In the genomic region with DNA sequence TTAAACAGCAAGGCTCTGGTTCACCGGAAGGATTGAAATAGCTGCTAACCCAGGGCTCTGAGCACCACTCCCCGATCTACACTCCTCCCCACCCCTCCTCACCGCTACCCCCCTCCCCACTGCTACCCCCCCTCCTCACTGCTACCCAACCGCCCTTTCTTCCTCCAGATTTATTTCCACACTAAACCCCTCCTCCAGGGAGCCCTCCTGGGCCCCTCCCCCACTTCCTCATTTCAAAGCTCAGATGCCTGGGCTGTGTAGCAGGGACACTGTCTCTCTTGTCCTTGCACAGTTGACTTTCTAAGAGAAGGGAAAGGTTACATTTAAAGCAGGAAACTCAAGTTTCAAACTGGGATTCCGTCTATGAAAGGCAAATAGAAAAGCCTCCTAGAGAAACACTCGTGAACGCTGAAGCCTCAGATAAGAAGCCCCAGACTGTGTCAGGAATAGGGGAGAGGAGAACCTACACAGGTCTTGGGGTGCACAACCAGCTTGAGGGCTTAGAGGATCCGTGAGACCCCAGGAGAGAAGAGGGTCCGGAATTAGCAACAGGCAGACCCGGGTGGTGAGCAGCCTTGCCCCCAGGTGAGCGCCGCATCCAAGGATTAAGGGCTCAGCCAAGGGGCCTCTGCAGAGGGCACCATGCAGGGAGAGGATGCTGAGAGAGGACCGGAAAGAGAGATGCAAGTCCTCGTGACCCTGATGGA, we compare ENCODE assay signal across 9 mouse cellular contexts. TPM values are rescaled to one million over a fixed set of nuclear protein-coding genes. Genes with fewer than 3 reads are reported as not detected.
DNase-seq lines count a peak whose midpoint lies in the region; ATAC-seq and TF ChIP-seq lines count a peak whose summit lies in the region.
"Had no signal": no experiment of that assay in that cellular context is flagged by ENCODE, and none has a peak within 500 bp of the region (broad histone marks: within the 10 kb centered on the region; RNA-seq: fewer than 3 reads in every experiment).

No protein-coding gene starts in this region.

- 0 out of 2 replicates have a peak, but pooled peaks cover 4% of the 10 kb centered on the region for H3K4me1 ChIP-seq in hindbrain, embryonic 11.5 days (replicated peaks; ENCODE audit: control insufficient read depth, insufficient read depth, low read length)
- no peaks in the 10 kb centered on the region for H3K4me1 ChIP-seq in hindbrain, embryonic 14.5 days (replicated peaks; ENCODE audit: control insufficient read depth, insufficient read depth, low read length)
- peaks cover 20% of the 10 kb centered on the region for H3K4me1 ChIP-seq in limb, embryonic 12.5 days (replicated peaks)
- peaks cover 19% of the 10 kb centered on the region for H3K4me1 ChIP-seq in neural tube, embryonic 13.5 days (replicated peaks)

- 10% methylated on average over 14 of the region's 14 CpGs for WGBS in hindbrain, embryonic 11.5 days
- whole genome bisulfite sequencing in hindbrain, embryonic 14.5 days: 6% methylated on average over 14 of the region's 14 CpGs
- WGBS in limb, embryonic 12.5 days: 3% methylated on average over 14 of the region's 14 CpGs
- WGBS in neural tube, embryonic 13.5 days: 7% methylated on average over 14 of the region's 14 CpGs

- no peak overlapping the region for H3K9ac ChIP-seq in hindbrain, embryonic 11.5 days (ENCODE audit: low read depth, low read length)
- H3K9ac ChIP-seq in hindbrain, embryonic 14.5 days: no peak overlapping the region
- 0 out of 2 replicates have a peak overlapping the region, but pooled peaks have one; percentile 23 for H3K9ac ChIP-seq in limb, embryonic 12.5 days (replicated peaks)
- no peak overlapping the region for H3K9ac ChIP-seq in neural tube, embryonic 13.5 days

- H3K4me2 ChIP-seq in hindbrain, embryonic 11.5 days (replicated peaks; ENCODE audit: low read depth, low read length): no peak overlapping the region
- H3K4me2 ChIP-seq in hindbrain, embryonic 14.5 days (replicated peaks): no peak overlapping the region
- peak overlapping the region; percentile 46 for H3K4me2 ChIP-seq in limb, embryonic 12.5 days
- H3K4me2 ChIP-seq in neural tube, embryonic 13.5 days: peak overlapping the region; percentile 14

- ATAC-seq in hindbrain, embryonic 11.5 days (ENCODE audit: low FRiP score): no peak
- ATAC-seq in hindbrain, embryonic 14.5 days (ENCODE audit: low FRiP score): no peak
- ATAC-seq in limb, embryonic 12.5 days (ENCODE audit: insufficient number of reproducible peaks, insufficient read depth, low FRiP score, low TSS enrichment, low read depth): peak; percentile 46; the same call in 1 of the 2 replicates
- peak; percentile 53; the same call in 1 of the 2 replicates for ATAC-seq in neural tube, embryonic 13.5 days (ENCODE audit: low read depth)

- H3K36me3 ChIP-seq in hindbrain, embryonic 11.5 days (ENCODE audit: control insufficient read depth, insufficient read depth, low read length): no peaks in the 10 kb centered on the region
- no peaks in the 10 kb centered on the region for H3K36me3 ChIP-seq in hindbrain, embryonic 14.5 days (replicated peaks; ENCODE audit: control insufficient read depth, insufficient read depth)
- no peaks in the 10 kb centered on the region for H3K36me3 ChIP-seq in limb, embryonic 12.5 days
- H3K36me3 ChIP-seq in neural tube, embryonic 13.5 days: no peaks in the 10 kb centered on the region

- no peak overlapping the region for H3K4me3 ChIP-seq in hindbrain, embryonic 11.5 days (ENCODE audit: low read depth, low read length)
- no peak overlapping the region for H3K4me3 ChIP-seq in hindbrain, embryonic 14.5 days (replicated peaks; ENCODE audit: low read length)
- peak overlapping the region; percentile 1; the same call in 1 of the 2 replicates for H3K4me3 ChIP-seq in limb, embryonic 12.5 days (replicated peaks)
- no peak overlapping the region for H3K4me3 ChIP-seq in neural tube, embryonic 13.5 days
- H3K4me3 ChIP-seq in left cerebral cortex, adult 2 months: no peak overlapping the region

- no peak overlapping the region for H3K27ac ChIP-seq in hindbrain, embryonic 11.5 days (ENCODE audit: low read depth, low read length)
- H3K27ac ChIP-seq in hindbrain, embryonic 14.5 days: no peak overlapping the region
- H3K27ac ChIP-seq in limb, embryonic 12.5 days: peak overlapping the region; percentile 53; the same call in 1 of the 2 replicates
- no peak overlapping the region for H3K27ac ChIP-seq in neural tube, embryonic 13.5 days (replicated peaks)
- no peak overlapping the region for H3K27ac ChIP-seq in left cerebral cortex, adult 2 months

- TF ChIP-seq CTCF in left cerebral cortex, adult 2 months (IDR thresholded peaks at IDR 0.05): no peak

- intact Hi-C loops in left cerebral cortex, adult 2 months (cut with DNase I): no loop called here

- peak; percentile 55 for DNase-seq in hindbrain, embryonic 11.5 days (ENCODE audit: low spot score)
- no peak for DNase-seq in hindbrain, embryonic 14.5 days (ENCODE audit: low spot score)
- peak; percentile 33 for DNase-seq in T-cell, adult 2 months (ENCODE audit: low spot score)
- DNase-seq in cerebellum, postnatal 4 days (ENCODE audit: low spot score in 2 of 2): no peak
- DNase-seq in left cerebral cortex, adult 2 months (ENCODE audit: extremely low spot score in 1 of 2, low spot score in 2 of 2): no peak
- DNase-seq in kidney, postnatal 14 days: no peak

- H3K9me3 ChIP-seq in hindbrain, embryonic 11.5 days (ENCODE audit: control insufficient read depth, low read length): no peaks in the 10 kb centered on the region
- H3K9me3 ChIP-seq in hindbrain, embryonic 14.5 days (ENCODE audit: control insufficient read depth, low read length): peaks cover 9% of the 10 kb centered on the region; the same call in 1 of the 2 replicates
- peaks cover 7% of the 10 kb centered on the region for H3K9me3 ChIP-seq in limb, embryonic 12.5 days
- H3K9me3 ChIP-seq in neural tube, embryonic 13.5 days: peaks cover 7% of the 10 kb centered on the region; the same call in 1 of the 2 replicates

- H3K27me3 ChIP-seq in hindbrain, embryonic 11.5 days (ENCODE audit: control insufficient read depth, insufficient read depth, low read length): no peaks in the 10 kb centered on the region
- no peaks in the 10 kb centered on the region for H3K27me3 ChIP-seq in hindbrain, embryonic 14.5 days (ENCODE audit: control insufficient read depth, insufficient read depth, low read length)
- H3K27me3 ChIP-seq in limb, embryonic 12.5 days: no peaks in the 10 kb centered on the region; the same call in 1 of the 2 replicates
- H3K27me3 ChIP-seq in neural tube, embryonic 13.5 days: no peaks in the 10 kb centered on the region

RNA-seq across cellular contexts. Expression of a gene that starts 23.1 kb away (rescaled TPM):
- 0.05 and 0.08 TPM in 2 replicates for polyA plus RNA-seq in hindbrain, embryonic 11.5 days (2014; fragmentation: Nextera tagmentation; extraction: Ambion mirVana)
- polyA plus RNA-seq in hindbrain, embryonic 14.5 days (2014; fragmentation: Nextera tagmentation; extraction: Ambion mirVana): not detected in 2 replicates
- 0.38 and 0.39 TPM in 2 replicates for polyA plus RNA-seq in limb, embryonic 12.5 days (2016; fragmentation: Nextera tagmentation; extraction: Ambion mirVana)
- 0.10 and 0.11 TPM in 2 replicates for polyA plus RNA-seq in neural tube, embryonic 13.5 days (2015; fragmentation: Nextera tagmentation; extraction: Ambion mirVana)
- under 1 TPM in 1 of 2 experiments, not detected in 1; 0.09 TPM for total RNA-seq in left cerebral cortex, adult 2 months (2021)
- polyA plus RNA-seq: heart, postnatal 0 days had no signal

RNA-seq across cellular contexts. Expression of a gene that starts 37.5 kb away (rescaled TPM):
- polyA plus RNA-seq in hindbrain, embryonic 11.5 days (2014; fragmentation: Nextera tagmentation; extraction: Ambion mirVana): 1.2 and 2.4 TPM in 2 replicates
- polyA plus RNA-seq in hindbrain, embryonic 14.5 days (2014; fragmentation: Nextera tagmentation; extraction: Ambion mirVana): 0.74 and 1.5 TPM in 2 replicates
- 1.2 and 1.3 TPM in 2 replicates for polyA plus RNA-seq in limb, embryonic 12.5 days (2016; fragmentation: Nextera tagmentation; extraction: Ambion mirVana)
- polyA plus RNA-seq in neural tube, embryonic 13.5 days (2015; fragmentation: Nextera tagmentation; extraction: Ambion mirVana): 4.4 and 6.0 TPM in 2 replicates
- total RNA-seq in left cerebral cortex, adult 2 months (2021): 10 to 100 TPM; 10.2 to 11.6 TPM

RNA-seq across cellular contexts. Expression of a gene that starts 58.2 kb away (rescaled TPM):
- polyA plus RNA-seq in hindbrain, embryonic 11.5 days (2014; fragmentation: Nextera tagmentation; extraction: Ambion mirVana): not detected in 2 replicates
- polyA plus RNA-seq in hindbrain, embryonic 14.5 days (2014; fragmentation: Nextera tagmentation; extraction: Ambion mirVana): not detected in 2 replicates
- 0.28 and 0.37 TPM in 2 replicates for polyA plus RNA-seq in limb, embryonic 12.5 days (2016; fragmentation: Nextera tagmentation; extraction: Ambion mirVana)
- polyA plus RNA-seq in neural tube, embryonic 13.5 days (2015; fragmentation: Nextera tagmentation; extraction: Ambion mirVana): not detected in 2 replicates
- not detected for total RNA-seq in left cerebral cortex, adult 2 months (2021)

Comparison
In these comparisons a context has a peak if more than half of its experiments do, and no peak if none do; other contexts are left out.
1. DNase-seq: peak in hindbrain, embryonic 11.5 days (single experiment) and T-cell, adult 2 months (single experiment); none in hindbrain, embryonic 14.5 days (single experiment), cerebellum, postnatal 4 days (0 of 2), left cerebral cortex, adult 2 months (0 of 2) and kidney, postnatal 14 days (single experiment).
2. ATAC-seq: peak in limb, embryonic 12.5 days (single experiment) and neural tube, embryonic 13.5 days (single experiment); none in hindbrain, embryonic 11.5 days (single experiment) and hindbrain, embryonic 14.5 days (single experiment).
3. H3K4me2 ChIP-seq: peak in limb, embryonic 12.5 days (single experiment) and neural tube, embryonic 13.5 days (single experiment); none in hindbrain, embryonic 11.5 days (single experiment) and hindbrain, embryonic 14.5 days (single experiment).